Mouse (Mus musculus): ENCODE measurements around the gene Bik.

- TF ChIP-seq EP300 (IDR thresholded peaks at IDR 0.05; ENCODE audit: insufficient read depth, low read depth, low read length): no peak
- TF ChIP-seq CTCF (IDR thresholded peaks at IDR 0.05; ENCODE audit: low read depth, low read length): peak; percentile 25
These were observed 16.5 kb upstream of the Bik start for GRCm38 (mm10) chr15:83509950-83510804.

Data from ES-Bruce4 (cell line).